Mouse (Mus musculus) embryonic fibroblast, embryonic 13.5 days (primary cell): ENCODE data around the gene Rsph10b. TPM values are rescaled to one million over a fixed set of nuclear protein-coding genes. Genes with fewer than 3 reads are reported as not detected.

ENCODE experiments used
- H3K27ac ChIP-seq: 2 replicates; pipeline ENCODE4 v1.5.1; 2012; ENCODE audit warnings: low read length, control low read depth, inconsistent platforms; ENCODE audit not compliant: insufficient read depth
- H3K4me1 ChIP-seq: 2 replicates; pipeline ENCODE4 v1.6.1; 2011; ENCODE audit warnings: low read length; ENCODE audit not compliant: control insufficient read depth, insufficient read depth
- H3K4me3 ChIP-seq: 2 replicates; pipeline ENCODE4 v1.5.1; 2011; ENCODE audit warnings: mild to moderate bottlenecking, control low read depth, low read length; ENCODE audit not compliant: insufficient read depth
- CTCF ChIP-seq: IDR thresholded peaks from 2 replicates; pipeline ENCODE4 v1.5.1; 2011; ENCODE audit warnings: mild to moderate bottlenecking, control low read depth, low read length, moderate library complexity, borderline replicate concordance; ENCODE audit not compliant: insufficient read depth
- POLR2A ChIP-seq: IDR thresholded peaks from 2 replicates; pipeline ENCODE4 v1.6.1; 2011; ENCODE audit warnings: low read depth, mild to moderate bottlenecking, control low read depth, low read length, moderate library complexity
- polyA plus RNA-seq: library from polyadenylated mRNA; stranded (reverse); fragments of >200 nt; gene quantifications from 2 replicates; pipeline ENCODE4 v1.2.4, GENCODE M21; 2011; ENCODE audit warnings: low read depth; ENCODE audit not compliant: missing spikeins, insufficient read length

Rsph10b gene
- 0.77 TPM in 1 of 2 replicates, not detected in the other for polyA plus RNA-seq

DNA sequence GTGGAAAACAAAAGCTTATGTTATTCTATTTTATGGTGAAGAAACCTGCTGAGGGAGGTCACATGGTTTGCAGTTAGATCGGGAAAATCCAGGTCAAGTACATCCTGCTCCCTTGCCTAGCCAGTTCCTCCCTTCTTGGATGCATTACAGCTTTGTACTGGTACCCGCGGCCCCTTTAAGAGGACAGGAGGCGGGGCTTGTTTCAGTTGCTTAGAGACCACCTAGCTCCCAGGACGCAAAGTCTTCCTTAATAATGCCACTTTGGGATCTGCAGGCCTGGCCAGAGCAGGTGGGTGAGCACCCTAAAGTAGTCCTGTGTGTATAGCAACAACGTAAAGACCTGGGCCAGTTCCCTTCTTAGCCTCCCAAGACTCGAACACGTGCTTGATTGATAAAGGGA, at the start of gene Rsph10b:
Gene Rsph10b (plus strand): TSS at position 205 of the 400 bp plus-strand sequence.
- H3K4me3 ChIP-seq, result no peak within 1 kb of the TSS
- no peak within 1 kb of the TSS for H3K27ac ChIP-seq
- TF ChIP-seq CTCF (no peak), POLR2A (no peak)
- H3K4me1 ChIP-seq, result no peaks in the 10 kb centered on the region

DNA sequence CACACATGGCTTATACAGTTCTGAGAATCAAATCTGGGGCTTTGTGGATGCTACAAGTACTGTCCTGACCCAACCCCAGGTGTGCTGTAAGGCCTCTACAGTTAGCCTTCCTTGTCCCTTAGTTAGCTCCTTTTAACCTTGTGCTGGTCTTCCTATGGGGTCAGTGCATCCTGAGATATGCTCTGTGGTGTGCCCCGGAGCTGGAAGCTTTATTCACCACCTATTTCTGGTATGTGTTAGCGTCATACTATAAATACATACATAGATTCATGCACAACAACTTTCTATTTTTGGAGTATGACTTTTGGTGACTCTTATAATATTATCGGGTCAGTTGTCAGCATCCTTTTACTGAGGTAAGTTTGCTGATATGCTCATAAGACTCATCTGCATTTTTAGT, 47.6 kb upstream of the Rsph10b start:
- Histone ChIP-seq H3K27ac (no peak overlapping the region), H3K4me3 (no peak overlapping the region), H3K4me1 (no peaks in the 10 kb centered on the region)
- TF ChIP-seq POLR2A (no peak), CTCF (no peak)

DNA sequence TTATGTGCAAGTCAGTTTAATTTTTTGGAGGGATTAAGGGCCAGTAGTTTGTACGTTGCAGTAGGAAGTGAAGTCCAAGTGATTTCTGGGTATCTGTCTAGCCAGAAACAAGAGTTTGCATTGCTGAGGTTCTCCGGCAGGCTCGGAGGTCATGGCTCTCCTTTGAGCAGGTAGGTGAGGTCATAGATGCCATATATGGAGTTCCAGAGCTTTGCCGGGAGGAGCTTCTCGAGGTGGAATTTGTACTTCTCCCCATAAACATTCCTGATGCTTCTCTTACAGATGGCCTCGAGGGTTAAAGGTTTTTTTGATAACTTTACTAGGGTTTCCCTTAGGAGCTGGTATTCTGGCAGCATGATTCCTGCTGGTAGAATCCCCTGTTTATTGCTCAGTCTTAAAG, 42.1 kb upstream of the Rsph10b start:
- H3K27ac ChIP-seq, result no peak overlapping the region
- no peak overlapping the region for H3K4me3 ChIP-seq
- no peaks in the 10 kb centered on the region for H3K4me1 ChIP-seq
- TF ChIP-seq POLR2A (no peak), CTCF (no peak)

DNA sequence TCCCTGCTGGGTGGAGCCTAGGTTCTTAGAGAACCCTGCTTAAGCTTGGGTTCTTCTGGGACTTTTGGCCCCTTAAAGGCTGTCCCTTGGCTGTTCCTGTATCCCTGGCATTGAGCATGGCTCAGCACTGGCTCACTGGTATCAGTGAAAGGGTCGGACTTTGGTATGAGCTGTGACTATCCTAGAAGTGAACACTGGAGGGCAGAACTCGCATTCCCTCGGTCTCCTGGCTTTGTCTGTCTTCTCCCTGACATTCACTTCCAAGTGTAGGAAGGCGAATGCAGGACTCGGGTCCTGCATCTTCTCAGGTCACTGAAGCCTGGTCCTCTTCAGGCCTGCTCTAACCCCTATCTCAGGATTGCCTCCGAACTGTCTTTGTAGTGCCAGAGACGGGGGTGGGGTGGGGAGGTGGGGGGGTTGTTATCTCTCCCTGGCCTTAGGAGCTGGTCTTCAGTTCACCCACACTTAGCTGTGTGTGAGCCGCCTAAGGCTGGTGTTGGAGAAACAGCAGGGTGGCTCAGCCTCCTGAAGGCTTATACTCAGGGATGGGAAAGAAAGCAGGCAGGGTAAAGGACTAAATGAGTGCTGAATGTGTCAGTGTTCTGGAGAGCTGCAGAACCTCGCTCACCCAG, 40.5 kb upstream of the Rsph10b start:
- Histone ChIP-seq H3K27ac (no peak overlapping the region), H3K4me1 (no peaks in the 10 kb centered on the region), H3K4me3 (no peak overlapping the region)
- TF ChIP-seq POLR2A, result no peak
- TF ChIP-seq CTCF, result no peak

DNA sequence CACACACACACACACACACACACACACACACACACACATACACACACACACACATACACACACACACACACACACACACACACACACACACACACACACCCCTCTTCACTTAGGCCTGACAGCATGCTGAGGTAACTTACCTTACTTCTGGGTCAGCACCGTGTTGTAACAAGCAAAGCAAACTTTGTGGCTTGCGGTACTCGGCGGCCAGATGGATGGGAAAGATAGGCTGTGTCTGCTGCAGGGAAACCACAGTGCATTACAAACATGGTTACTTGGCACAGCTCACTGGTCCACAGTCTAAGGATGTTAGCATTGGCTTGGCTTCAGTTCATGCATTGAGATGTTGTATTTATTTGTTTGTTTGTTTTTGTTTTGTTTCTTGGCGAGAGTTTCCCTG, 39.4 kb upstream of the Rsph10b start:
- TF ChIP-seq CTCF (no peak), POLR2A (no peak)
- H3K4me3 ChIP-seq, result no peak overlapping the region
- no peaks in the 10 kb centered on the region for H3K4me1 ChIP-seq
- no peak overlapping the region for H3K27ac ChIP-seq

DNA sequence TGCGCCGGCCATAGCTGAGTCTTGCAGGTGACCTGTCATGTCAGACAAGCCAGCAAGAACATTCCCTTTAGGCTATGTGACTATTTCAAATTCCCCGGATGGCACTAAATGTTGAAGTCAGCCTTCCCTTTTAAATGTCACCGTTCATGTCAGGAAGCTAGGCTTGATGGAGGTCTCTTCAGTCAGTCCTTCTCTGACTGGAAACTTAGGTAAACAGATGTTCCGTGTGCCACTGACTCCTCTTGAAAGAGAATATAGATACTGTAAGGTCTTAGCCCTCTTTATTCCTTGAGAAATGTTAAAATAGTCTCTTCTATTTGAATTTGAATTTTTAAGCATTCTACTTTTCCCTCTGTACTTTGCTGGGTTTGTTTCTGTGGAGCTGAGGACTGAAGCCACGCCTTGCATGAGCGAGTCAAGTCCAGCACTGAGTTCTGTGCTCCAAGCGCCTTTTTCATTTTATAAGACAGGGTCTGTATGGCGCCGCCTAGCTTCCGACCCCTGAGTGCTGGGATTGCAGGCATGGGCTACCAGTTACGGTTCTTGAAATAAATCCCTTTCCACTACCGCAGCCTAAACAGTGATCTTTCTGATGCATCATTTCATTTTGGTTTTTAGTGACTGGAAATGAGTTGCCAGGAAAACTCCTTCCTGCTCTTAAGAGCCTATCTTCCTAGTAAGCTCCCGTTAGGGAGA, 35.1 kb upstream of the Rsph10b start, which contains the start of gene Ankrd61:
Gene Ankrd61 (minus strand): TSS at position 51 of the 696 bp plus-strand sequence.
- H3K4me1 ChIP-seq, result no peaks in the 10 kb centered on the region
- H3K27ac ChIP-seq, result no peak within 1 kb of the TSS
- H3K4me3 ChIP-seq, result no peak within 1 kb of the TSS
- TF ChIP-seq CTCF, result no peak
- no peak for TF ChIP-seq POLR2A

DNA sequence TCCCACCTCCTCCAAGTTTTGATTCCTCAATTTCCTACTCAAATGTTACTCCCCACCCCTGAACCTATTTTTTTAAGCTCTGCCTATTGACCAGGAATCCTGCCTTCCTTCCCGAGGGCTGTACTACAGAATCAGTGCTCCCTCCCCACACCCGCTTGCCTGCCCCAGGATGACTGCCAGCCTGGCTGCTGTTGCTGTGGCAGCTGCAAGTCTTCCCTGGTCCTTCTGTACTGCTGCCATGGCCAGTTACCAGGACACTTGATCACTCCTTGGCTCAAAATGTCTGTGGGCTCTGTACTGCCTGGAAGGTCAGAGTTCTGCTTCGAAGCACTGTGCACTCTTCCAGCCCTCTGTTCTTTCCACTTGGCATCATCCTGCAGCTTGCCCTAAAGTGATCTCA, 30.7 kb upstream of the Rsph10b start:
- Histone ChIP-seq H3K27ac (no peak overlapping the region), H3K4me3 (no peak overlapping the region), H3K4me1 (0 out of 2 replicates have a peak, but pooled peaks cover 3% of the 10 kb centered on the region)
- no peak for TF ChIP-seq POLR2A
- TF ChIP-seq CTCF, result no peak

DNA sequence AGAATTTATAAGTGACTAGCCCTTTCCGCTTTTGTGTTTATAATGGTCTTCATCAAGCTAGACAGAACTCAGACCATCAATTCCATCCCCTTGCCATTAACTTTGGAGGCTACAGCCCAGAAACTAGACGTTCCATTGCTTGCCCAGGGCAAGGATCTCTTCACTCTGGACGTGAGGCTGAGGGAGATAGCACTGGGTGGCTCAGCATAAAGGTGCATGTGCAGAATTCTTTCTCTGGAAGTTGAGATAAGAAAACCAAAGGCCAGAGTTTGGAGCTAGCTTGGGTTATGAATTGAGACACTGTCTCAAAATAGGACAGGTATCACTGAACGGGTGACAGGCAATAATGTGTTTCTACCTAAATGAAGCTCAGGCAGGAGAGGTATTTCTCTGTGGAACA, 29.0 kb upstream of the Rsph10b start:
- peaks cover 6% of the 10 kb centered on the region; the same call in 1 of the 2 replicates for H3K4me1 ChIP-seq
- no peak overlapping the region for H3K27ac ChIP-seq
- H3K4me3 ChIP-seq, result no peak overlapping the region
- no peak for TF ChIP-seq POLR2A
- no peak for TF ChIP-seq CTCF

DNA sequence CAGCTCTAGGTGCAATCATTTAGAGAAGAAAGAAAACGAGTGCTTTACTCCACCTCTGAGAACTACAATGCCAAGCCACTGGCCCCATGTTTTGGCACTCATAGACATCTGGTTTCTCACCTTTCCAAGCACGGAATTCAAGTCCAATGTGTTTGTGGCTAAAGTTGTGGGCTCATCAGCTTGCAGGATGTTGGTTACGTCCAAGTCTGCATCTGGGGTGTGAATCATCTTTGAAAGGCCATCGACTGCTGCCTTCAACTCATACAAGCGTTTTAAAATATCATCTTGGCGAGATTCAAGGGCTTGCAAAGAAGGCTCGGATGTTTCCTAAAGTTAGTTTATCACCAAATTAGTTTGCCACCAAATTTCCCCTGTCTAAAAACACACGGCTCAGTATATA, 26.4 kb upstream of the Rsph10b start:
- no peak overlapping the region for H3K27ac ChIP-seq
- TF ChIP-seq POLR2A, result no peak
- TF ChIP-seq CTCF, result no peak
- H3K4me1 ChIP-seq, result peaks cover 6% of the 10 kb centered on the region; the same call in 1 of the 2 replicates
- H3K4me3 ChIP-seq, result no peak overlapping the region

DNA sequence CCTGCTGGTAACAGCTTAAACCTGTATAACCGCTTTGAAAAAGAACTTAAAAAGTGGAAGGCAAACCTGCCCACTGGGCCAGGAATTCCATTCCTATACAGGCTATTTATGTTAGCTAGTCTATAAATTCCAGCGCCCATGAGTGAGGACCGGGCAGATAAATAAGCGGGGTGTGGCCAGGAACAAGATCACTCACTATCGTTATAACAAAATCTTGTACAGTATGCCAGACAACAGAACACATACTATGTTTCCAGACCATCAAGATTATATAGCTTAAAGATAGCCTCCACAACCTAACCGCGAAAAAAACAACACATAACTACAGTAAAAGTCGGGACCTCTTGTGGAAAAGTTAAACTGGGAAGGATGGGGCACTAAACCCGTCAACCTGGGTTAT, 23.9 kb upstream of the Rsph10b start:
- H3K4me1 ChIP-seq, result peaks cover 6% of the 10 kb centered on the region; the same call in 1 of the 2 replicates
- H3K4me3 ChIP-seq, result peak overlapping the region; percentile 82
- peak overlapping the region; percentile 38 for H3K27ac ChIP-seq
- no peak for TF ChIP-seq POLR2A
- no peak for TF ChIP-seq CTCF
